Mouse (Mus musculus): ENCODE data around the gene Rbm47.

Rbm47 gene

DNA sequence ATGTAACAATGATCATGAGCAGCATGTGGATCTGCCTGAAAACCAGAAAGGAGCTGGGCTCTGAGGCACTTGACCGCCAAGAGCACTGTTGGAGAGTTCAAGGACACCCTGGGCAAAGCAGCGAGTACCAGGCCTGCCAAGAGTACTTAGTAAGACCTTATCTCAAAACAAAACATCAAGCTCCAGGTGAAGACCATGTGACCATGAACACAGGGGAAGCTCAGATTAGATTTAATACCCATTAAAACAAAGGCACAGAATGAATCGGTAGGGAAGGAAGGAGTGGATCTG, 110.0 kb downstream of the Rbm47 start:
- no peak for DNase-seq (ENCODE audit: low spot score)

DNA sequence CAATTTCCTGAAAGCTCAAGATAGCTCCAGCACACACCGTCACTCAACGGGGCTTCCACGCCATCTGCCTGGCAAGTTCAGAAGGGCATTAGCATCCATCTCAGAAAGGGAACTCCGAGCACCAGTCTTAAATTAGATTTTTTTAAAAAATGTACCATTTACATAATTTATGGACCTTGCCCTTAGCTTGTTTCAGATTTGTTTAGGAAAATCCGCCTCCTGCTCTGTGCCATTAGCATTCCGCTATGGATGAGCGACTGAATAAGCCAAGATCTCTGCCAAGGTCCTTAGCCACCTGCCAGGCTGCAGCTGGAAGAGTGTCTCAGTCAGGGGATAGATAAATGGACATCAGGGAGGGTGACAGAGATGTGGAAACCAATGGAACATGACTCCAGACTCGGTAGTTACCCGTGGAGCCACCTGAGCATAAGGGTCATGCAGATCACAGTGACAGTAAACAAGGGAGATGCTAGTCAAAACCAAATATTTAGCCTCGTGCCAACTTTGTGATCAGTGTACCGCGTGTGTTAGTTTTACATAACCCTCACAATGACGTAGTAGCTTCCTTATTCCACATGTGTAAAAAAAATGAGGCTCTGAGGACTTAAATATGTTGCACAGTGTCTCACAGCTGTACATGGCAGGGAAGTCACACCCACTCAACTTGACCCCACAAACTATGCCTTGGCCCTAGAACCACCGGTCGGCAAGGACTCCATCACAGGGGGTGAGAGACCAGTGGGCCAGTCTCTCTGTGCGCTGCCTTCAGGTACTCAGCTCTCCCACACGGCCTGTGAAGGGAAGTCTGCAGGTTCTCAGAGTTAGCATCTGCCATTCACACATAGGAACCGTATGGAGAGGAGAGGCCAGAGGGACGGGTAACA, 110.6 kb downstream of the Rbm47 start:
- no peak for DNase-seq (ENCODE audit: low spot score)

DNA sequence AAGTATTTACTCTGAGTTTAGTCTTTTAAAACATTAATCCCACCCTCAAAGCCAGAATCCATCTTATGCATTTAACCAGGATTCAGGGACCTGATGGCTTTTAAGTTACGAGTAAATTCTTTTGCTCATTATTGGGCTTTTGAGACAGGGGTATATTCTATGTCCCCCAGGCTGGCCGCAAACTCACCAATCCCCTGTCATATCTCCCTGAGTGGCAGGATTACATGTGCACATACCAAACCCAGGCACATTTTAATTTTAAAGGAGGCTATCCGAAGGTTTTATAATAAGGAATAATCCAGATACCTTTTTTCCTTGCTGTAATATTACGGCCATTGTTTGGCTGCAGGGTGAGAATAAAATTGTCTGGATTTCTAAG, 111.3 kb downstream of the Rbm47 start:
- DNase-seq (ENCODE audit: low spot score): no peak

DNA sequence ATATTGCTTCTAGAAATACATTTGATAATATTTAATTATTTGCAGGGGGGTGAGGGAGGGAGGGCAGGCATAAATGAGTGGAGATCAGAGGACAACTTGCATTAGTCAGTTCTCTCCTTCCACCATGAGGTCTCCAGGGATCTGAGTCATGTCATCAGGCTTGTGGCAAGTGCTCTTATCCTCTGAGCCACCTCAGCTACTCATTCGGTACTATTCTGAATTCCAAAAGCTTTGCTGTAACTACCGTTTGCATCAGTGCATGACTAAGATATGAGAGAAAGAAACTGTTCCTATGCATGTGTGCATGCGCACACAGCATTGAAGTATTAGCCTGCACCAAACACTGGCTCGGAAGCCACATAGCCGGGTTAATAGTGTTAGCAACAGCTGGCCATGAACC, 114.1 kb downstream of the Rbm47 start:
- DNase-seq (ENCODE audit: low spot score): no peak

DNA sequence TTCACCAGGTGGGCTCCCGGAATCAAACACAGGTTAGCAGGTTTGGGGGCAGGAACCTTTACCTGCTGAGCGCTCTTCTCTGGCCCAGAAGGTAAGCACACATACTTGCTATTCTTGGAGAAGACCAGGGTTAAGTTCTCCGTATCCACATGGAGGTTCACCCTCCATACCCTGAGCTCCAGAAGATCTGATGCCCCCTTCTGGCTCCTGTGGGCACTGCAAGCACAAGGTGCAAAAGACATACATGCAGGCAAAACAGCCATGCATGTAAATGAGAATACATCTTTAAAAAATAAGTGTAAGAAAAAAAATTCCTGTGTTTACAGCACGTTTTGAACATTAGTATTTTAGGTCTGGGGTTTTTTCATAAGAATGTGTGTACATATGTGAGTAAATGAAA, 116.2 kb downstream of the Rbm47 start:
- no peak for DNase-seq (ENCODE audit: low spot score)

DNA sequence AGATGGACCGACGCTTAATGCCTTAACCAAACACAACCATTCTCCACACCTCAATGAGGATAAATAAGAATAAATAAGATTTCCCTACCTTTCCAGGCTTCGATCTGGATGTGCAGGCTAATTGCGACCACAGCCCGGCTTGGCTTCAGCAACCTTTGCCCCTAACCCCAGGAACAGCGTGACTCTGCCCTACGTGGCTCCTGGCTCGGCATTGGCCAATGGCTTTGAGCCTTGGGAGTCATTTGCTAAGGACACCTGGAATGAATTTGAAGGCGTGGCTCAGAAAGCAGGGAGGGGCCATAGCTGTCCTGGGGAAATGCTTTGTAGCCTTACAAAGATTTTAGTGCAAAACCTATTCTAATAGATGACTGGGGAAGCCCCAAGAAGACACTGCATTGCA, 118.5 kb downstream of the Rbm47 start:
- no peak for DNase-seq (ENCODE audit: low spot score)

DNA sequence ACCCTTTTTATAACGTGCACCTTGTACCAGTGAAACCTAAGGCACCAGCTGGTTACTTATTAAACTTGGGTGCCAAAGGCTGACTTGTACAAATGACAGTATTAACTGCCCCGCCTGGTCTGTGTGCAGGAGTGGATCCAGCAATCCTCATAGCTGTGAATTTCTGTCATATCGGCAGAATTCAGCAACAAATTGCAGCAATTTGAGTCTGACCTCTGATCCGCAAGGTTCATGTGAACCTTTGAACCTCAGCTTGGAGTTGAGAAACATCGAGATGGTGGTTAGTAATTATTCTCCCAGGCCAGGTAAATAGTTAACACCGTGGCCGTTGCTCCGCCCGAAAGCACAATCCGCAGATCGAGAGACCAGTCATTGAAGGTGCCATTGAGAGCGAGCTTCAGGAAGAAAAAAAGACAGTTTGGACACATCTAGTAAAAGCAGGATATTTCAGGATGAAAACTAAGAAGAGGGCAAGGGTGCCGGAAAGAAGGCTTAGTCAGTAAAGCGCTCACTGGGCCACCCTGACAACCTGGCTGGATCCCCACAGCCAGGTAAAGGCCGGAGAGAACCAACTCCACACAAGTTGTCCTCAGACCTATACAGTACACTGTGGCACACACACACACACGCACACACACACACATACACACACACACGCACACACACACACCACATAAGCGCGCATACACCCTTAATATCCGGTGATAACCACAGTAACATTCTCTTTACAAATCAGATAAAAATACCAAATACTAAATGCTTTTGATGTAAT, 120.0 kb downstream of the Rbm47 start:
- DNase-seq (ENCODE audit: low spot score): no peak

DNA sequence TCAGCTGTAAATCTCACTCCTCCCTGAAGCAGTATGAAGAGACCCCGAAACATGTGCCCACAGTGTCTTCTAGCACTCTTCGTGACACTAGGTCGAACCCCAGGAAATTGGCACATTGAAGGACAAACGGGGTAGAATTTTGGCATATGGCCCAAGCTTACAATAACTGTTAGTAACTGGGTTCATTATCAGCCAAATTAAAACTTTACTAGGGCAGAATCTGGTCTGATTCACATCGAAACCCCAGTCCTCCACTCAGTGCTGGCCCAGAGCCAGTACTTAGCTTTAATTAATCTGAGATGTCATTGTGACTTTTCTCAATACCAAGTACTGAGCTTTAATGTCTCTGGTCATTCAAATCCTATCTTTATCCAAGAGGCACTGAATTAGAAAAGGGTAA, 122.1 kb downstream of the Rbm47 start:
- DNase-seq (ENCODE audit: low spot score): no peak

DNA sequence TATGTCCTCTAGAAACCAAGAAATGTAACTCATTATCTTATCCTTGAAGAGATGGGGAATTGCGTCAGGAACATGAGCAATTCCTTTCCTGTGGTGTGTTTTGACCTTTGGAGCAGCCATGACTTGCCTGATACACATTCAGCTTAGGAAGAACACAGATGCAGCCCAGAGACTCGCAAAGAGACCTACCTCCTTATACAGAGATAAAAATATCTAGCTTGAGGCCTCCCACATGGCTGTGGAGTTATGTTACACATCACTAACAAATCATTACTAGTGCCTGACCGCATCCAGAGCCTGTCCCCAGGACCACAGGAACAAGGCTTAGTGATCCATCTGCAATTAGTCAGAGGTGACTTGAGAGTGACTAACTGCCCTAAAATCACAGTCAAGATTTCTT, 126.6 kb downstream of the Rbm47 start:
- DNase-seq (ENCODE audit: low spot score): no peak

DNA sequence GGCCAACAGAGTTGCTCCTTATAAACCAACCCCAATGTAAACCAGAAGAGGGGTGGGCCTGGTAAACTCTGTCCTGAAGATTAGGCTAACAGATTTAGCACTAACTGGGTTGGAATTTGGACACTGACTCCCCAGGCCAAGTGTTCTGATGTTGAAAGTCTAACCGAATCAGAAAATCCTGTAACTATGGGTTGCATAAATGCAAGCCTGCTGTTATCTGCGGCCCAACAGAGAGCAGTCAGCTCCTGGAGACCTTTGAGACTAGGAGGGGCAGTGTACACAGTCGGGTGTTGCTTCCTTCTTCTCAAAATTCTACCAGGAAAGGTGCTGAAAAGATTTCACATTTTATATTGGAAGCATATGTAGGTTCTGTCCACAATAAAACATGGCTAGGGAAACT, 129.0 kb downstream of the Rbm47 start:
- DNase-seq (ENCODE audit: low spot score): no peak

DNA sequence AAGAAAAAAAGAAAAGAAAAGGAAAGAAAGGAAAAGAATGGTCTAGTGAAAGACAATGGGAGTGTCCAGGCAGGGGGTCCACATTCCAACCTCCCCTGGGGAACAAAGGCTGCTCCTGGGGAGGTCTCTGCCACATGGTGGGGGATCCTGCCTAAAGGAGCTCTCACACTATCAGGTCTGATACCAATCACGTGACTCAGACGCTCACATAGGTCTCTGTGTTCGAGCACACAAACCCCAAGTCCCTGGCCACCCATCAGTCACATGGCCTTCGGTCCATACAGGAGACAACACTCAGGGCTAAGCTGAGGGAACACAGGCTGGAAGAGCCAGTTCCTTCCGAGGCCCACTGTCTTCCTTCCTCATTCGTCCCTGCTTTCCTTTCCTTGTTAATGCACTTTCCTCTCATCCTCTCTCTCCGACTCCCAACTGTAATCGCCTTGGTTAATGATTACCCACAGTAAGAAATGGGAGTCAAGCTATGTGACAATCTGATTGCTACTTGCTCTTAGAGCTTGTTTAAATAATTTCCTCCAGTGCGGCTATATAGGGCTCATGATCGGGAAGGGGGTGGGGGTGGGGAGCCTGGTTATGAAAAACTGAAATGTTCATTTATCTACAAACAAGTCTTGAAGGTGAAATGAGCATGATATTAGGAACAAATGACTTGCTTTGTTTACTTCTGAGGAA, 130.1 kb downstream of the Rbm47 start:
- no peak for DNase-seq (ENCODE audit: low spot score)

DNA sequence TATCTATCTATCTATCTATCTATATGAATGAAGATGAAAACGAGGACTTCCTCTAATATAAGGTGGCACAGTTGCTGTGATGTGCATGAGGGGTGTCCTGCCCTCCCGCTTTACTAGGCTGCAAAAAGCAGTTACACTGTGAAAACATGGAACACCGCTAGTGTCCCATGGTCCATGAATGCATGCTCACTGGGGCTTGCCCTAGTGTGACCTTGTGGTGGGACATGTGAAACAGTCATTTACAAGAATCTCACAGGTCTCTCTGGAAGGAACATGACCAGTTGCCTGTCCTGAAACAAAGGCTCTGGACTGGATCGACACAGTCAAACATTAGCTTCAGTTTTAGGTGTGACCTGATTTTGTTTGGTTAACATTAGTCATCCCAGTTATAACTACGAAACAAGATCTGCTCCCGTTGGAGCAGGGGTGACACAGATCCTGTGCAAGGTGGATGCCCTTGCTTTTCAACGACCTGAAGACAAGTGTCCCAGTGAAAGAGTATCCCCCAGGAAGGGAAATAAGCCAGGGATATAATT, 132.1 kb downstream of the Rbm47 start:
- no peak for DNase-seq (ENCODE audit: low spot score)

DNA sequence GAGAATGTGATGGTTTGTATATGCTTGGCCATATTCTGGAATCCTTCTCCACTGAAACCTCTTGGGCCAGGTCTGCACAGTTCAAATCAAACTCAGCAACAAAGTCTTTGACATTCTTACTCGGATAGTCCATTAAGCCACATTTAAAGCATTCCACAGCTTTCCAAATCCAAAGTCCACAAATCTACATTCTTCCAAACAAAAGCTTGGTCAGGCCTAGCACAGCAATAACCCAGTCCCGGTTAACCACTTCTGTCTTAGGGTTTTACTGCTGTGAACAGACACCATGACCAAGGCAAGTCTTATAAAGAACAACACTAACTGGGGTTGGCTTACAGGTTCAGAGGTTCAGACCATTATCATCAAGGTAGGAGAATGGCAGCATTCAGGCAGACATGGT, 133.1 kb downstream of the Rbm47 start:
- no peak for DNase-seq (ENCODE audit: low spot score)

DNA sequence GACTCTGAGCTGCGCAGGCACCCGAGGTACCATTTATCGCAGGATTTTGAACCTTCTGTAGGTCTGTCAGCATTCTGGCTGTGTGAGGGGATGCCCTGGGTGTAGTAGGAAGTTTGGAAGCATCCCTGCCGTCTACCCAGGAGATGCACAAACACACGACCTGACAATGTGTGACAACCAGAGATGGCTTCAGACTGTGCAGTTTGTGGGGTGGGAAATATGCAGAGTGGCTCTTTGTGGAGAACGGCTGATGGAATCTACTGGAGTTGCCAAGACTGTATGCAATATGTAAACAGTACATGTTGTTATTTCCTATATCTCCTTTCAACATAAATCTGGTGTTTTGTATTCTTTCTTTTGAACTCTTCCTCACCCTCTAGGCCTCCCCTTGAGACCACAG, 135.9 kb downstream of the Rbm47 start:
- DNase-seq (ENCODE audit: low spot score): no peak

DNA sequence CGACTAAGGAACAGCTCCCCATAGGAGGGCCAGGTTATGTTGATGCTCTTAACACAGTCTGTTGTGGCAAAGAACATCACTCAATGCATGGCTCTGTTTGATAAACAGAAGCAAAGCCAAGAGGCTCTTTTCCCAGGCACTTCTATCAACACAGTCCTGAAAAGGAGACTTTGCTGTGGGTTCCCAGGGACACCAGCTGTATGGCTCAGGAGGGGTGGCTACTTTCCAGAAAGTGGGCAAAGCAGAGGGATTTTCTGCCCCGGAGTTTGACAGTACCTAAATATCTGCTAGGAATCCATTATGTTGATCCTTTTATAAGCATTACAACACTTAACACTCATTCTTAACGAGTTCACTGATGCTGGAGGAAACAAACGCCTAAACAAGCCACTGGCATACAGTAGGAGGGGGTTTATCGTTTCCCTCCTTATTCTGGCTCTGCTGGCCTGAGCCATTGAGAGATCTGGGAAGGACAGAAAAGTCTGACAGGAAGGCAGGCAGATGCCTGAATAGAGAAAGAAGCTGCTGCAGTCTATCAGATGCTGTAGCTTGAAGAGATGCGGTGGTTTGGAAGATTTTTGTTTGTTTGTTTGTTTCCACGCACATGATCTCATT, 136.4 kb downstream of the Rbm47 start:
- no peak for DNase-seq (ENCODE audit: low spot score)

DNA sequence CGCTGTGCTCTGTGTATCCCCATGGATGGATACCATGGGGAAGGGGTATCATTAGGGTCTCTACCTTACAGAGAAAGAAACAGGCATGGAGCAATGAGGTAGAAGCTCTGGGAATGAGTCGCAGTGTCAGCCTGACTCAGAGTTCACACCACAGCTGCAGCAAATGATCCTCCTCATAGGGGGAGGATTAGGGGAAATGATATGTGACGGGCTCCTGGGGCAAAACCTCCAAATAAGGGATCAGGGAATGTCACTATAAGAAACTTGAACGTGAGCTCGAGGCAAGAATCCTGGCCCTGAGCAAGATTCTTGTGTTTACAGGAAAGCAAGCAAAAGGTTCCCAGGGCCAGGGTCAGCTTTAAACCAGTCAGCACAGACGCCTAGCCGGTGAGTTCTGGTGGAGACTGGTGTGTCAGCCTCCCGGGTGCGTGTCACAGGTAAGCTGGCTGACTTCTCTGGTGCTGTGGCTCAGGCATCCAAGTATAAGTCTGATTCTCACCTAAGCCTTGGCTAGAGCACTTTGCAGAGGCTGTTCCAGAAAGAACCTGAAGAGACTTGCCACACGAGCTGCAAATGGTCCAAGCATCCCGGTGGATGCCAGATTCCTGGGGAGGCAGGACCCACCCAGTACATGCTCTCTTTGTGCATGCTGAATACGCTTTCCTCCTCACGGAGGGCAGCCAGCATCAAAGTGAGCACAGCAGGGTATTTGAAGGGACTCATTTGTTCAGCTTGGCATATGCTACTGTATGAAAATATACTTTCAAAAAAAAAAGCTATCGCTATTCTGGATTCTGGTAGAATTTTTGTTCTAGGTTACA, 138.3 kb downstream of the Rbm47 start:
- no peak for DNase-seq (ENCODE audit: low spot score)

DNA sequence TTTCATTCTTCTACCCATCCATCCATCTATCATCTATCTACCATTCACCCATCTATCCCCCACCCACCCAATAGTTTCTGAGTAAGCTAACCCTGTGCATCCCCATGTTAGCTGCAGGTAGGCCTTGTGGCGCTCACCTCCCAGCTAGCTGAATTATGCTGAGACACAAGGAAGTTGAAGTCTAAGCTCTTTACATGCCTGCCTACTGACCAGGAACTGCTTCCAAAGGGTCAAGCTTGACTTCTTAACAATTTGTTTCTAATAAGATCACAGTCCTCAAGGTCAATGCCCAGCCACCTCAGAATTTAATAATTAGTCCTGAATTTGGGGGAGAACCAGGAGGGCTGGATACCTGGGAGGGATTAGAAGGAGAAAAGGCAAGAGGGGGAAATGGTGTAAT, 140.1 kb downstream of the Rbm47 start:
- no peak for DNase-seq (ENCODE audit: low spot score)

DNA sequence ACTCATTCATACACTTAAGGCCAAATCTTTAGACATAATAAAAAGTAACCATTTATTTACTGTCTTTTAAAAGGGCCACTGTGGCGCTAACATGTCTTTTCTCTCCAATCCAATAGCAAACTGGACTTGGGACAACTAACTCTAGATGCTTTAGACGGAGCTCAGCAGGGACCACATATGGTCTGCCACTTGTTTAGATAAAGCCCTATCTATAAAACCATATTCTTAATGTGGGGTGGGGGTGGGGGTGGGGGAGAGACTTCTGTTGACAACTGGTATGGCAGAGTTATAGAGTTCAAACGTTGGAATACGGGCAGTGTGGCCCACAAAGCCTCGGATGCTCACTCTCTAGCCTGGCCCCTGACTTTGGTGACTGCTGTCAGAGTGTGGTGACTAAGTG, 141.2 kb downstream of the Rbm47 start:
- no peak for DNase-seq (ENCODE audit: low spot score)

DNA sequence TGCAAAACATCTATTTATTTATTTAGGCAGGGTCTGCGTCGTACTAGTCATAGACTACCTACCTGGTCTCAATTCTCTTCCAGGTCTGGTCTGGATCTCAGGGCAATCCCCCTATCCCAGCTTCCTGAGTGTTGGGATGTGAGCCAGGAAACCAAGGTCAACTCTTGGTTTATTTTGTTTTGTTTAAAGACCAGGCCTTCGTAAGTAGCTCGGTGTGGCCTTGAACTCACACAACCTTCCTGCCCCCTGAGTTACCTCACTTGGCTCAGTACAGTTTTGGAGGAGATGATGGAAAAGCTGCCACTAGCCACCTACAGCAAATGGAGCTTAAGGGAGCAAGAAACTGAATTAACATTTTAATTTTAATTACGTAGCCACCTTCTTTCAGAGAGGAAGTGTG, 144.7 kb downstream of the Rbm47 start:
- no peak for DNase-seq (ENCODE audit: low spot score)

DNA sequence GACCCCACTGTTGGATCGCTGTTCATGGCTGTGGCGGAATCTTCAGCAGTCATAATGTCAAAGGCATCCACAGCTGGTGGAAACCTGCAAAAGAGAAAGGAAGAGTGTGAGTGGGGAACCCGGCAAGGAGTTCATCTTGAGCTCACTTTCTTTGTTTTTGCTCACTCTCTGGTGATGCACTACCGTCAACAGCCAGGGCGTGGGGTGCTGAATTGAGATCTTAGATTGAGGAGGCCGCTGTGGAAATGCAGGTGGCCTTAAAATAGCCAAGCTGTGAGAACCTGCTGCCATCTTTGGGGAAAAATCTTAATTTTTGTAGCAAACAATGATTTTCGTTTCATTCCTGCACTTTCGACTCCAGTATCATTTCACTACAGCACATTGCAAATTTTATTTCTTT, 145.7 kb downstream of the Rbm47 start:
- DNase-seq (ENCODE audit: low spot score): no peak

DNA sequence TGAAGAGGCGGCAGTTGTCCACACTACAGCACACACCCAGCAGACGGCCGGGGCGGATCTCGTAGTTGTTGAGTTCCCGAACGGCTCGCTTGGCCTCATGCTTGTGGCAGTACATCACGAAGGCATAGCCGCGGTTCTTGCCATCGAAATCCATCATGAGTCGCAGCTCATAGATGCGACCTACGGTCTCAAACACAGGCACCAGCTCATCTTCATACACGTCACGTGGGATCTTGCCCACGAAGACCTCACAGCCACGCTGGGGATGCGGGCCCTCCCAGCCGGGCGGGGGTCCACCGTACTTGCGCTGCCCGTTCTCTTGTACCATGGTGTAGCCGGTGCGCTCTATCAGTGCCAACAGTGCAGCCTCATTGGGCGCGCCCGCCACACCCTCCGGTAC, 146.1 kb downstream of the Rbm47 start:
- DNase-seq (ENCODE audit: low spot score): no peak

All from ovary, postnatal 36 days (tissue).